Mouse (Mus musculus) embryonic fibroblast, embryonic 13.5 days (primary cell): ENCODE measurements at regions not wholly inside any gene's neighbourhood (a gene's known extent, or its start where the extent isn't known, plus 50 kb on each side); places are given as distances from the start of the nearest gene placed in this dataset.

ENCODE experiments used
- CTCF ChIP-seq: IDR thresholded peaks from 2 replicates; pipeline ENCODE4 v1.5.1; 2011; ENCODE audit warnings: mild to moderate bottlenecking, control low read depth, low read length, moderate library complexity, borderline replicate concordance; ENCODE audit not compliant: insufficient read depth
- POLR2A ChIP-seq: IDR thresholded peaks from 2 replicates; pipeline ENCODE4 v1.6.1; 2011; ENCODE audit warnings: low read depth, mild to moderate bottlenecking, control low read depth, low read length, moderate library complexity

DNA sequence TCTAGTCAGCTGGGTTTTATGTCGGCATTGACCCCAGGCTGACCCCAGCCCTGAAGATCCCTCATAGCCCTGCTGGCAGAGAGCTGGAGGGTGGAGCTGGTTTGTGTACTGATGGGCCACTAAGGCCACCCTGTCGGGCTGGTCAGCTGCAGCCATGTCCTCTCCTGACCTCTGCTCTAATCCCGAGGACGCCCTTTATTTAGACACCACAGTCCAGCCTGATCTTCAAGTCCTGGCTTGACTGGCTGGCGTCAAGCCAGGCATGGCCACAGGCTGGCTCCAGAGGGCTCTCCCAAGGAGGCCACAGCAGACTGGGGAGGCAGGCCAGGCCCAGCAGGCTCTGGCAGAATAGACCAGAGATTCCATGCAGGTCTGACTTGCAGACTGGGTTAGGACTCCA, 264.8 kb downstream of the Bcor start:
- TF ChIP-seq POLR2A: no peak
- TF ChIP-seq CTCF: no peak
